ENCODE assay signal across 8 mouse cellular contexts in the genomic region with DNA sequence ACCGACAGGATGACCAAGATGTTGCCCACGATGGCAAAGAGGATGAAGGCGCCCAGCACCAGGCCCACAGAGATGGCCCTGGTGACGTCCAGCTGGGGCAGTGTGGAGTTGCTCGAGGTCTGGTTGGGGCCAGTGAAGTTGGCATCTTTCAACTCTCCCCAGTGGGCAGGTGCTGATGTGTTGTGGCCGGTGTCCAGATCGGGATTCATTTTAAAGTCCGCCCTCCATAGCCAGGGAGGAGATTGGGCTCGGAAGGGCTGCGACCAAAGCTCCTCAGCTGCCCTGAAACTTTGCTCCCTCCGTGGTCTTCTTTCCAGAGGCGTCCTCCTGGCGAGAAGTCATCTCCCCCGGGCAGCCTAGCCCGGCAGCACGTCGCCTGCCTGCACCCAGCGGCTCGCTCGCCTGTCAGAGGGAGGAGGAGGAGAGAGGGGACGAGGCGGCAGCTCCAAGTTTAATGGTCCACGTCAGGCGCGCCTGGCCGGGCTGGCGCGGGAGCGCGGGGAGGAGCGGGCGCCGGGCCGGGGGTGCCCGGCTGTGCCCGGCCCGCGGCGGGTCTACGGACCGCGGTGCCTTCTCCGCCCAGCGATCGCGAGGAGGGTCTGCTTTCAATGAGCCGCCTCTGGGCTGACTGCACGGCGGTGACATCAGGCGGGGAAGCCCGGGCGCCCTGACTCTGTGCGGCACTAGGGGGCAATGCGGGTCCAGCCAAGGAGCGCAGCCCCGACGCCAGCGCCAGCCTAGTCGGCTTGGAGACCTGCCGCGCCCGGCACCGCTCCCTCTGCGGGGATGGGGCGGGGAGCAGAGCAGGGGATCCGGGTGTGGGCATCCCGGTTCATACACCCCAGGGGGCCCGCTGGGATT.
DNase-seq lines count a peak whose midpoint lies in the region; ATAC-seq lines count a peak whose summit lies in the region.

No protein-coding gene starts in this region.

- WGBS in intestine, embryonic 16.5 days, result 6% methylated on average over 67 of the region's 68 CpGs

- peak overlapping the region; percentile 69 for H3K9ac ChIP-seq in intestine, embryonic 16.5 days (ENCODE audit: low read depth, low read length)

- peak; percentile 43 for DNase-seq in adrenal gland, adult 8-10 months
- DNase-seq in embryo, embryonic 9.5 days (ENCODE audit: extremely low spot score), result peak; percentile 86
- peak; percentile 74 to 80 for DNase-seq in left cerebral cortex, postnatal 25 days (ENCODE audit: low spot score in 2 of 2)
- peak; percentile 54 to 59 for DNase-seq in right cerebral cortex, postnatal 36 days (ENCODE audit: low spot score in 2 of 2)

- H3K27me3 ChIP-seq in intestine, embryonic 16.5 days (replicated peaks; ENCODE audit: control insufficient read depth, insufficient read depth, low read length), result peaks cover 33% of the 10 kb centered on the region

- H3K4me2 ChIP-seq in intestine, embryonic 16.5 days (ENCODE audit: low read depth, low read length), result peak overlapping the region; percentile 93

- no peak overlapping the region for H3K27ac ChIP-seq in intestine, embryonic 16.5 days (ENCODE audit: low read length)

- no peaks in the 10 kb centered on the region for H3K9me3 ChIP-seq in intestine, embryonic 16.5 days (ENCODE audit: control insufficient read depth, low read length)

- no peaks in the 10 kb centered on the region for H3K36me3 ChIP-seq in intestine, embryonic 16.5 days (ENCODE audit: control insufficient read depth, insufficient read depth, low read length)

- intact Hi-C loops in left cerebral cortex, postnatal 25 days (cut with DNase I), result loop anchor here (1.0 to 2.0 kb wide), 2 partner anchors 375 to 495 kb away; no protein-coding TSS in a partner anchor

- peak; percentile 91 for ATAC-seq in granulocyte monocyte progenitor cell, adult 5-6 weeks (replicated peaks; ENCODE audit: poor library complexity, severe bottlenecking)
- peak; percentile 92 for ATAC-seq in intestine, embryonic 16.5 days
- ATAC-seq in megakaryocyte-erythroid progenitor cell, adult 5-6 weeks (replicated peaks; ENCODE audit: low FRiP score, low TSS enrichment, poor library complexity, severe bottlenecking), result peak; percentile 70
- no peak for ATAC-seq in CD4-positive, CD25-positive, alpha-beta regulatory T cell, adult 4 months

- H3K4me3 ChIP-seq in intestine, embryonic 16.5 days (ENCODE audit: low read length), result peak overlapping the region; percentile 57

- no peaks in the 10 kb centered on the region for H3K4me1 ChIP-seq in intestine, embryonic 16.5 days (ENCODE audit: control insufficient read depth, insufficient read depth, low read length)
